Mouse (Mus musculus) ES-E14 (cell line): Measurements from ENCODE around the gene Rbpj. TPM values are rescaled to one million over a fixed set of nuclear protein-coding genes. Genes with fewer than 3 reads are reported as not detected.

Experiments used
- DNase-seq: peaks from one replicate; pipeline ENCODE4 v3.0.0-alpha.2; 2013; ENCODE audit warnings: low read depth, low spot score
- H3K27ac ChIP-seq: 2 replicates; pipeline ENCODE4 v1.5.1; 2012; ENCODE audit warnings: low read depth, mild to moderate bottlenecking, low read length, moderate library complexity, mixed read lengths; ENCODE audit not compliant: poor library complexity, insufficient read depth, severe bottlenecking
- H3K36me3 ChIP-seq: 2 replicates; pipeline ENCODE4 v1.6.1; 2012; ENCODE audit warnings: mild to moderate bottlenecking, low read length, moderate library complexity, mixed read lengths; ENCODE audit not compliant: control insufficient read depth, poor library complexity, insufficient read depth, severe bottlenecking
- H3K4me1 ChIP-seq, 2 experiments: fragments of 150-350 bp in 1 of 2; sonication (generic) in 1 of 2; 2 replicates each; pipeline ENCODE4 v1.6.1; 2012; ENCODE audit warnings: low read length in 2 of 2, mild to moderate bottlenecking in 1 of 2, mixed read lengths in 1 of 2; ENCODE audit not compliant: control insufficient read depth in 2 of 2, insufficient read depth in 2 of 2, poor library complexity in 1 of 2
- H3K4me3 ChIP-seq, 2 experiments: fragments of 150-350 bp in 1 of 2; sonication (generic) in 1 of 2; 2 replicates each; pipeline ENCODE4 v1.5.1; 2012; ENCODE audit warnings: low read length in 2 of 2, low read depth in 1 of 2, mild to moderate bottlenecking in 1 of 2, mixed read lengths in 1 of 2; ENCODE audit not compliant: insufficient read depth in 1 of 2, poor library complexity in 1 of 2, severe bottlenecking in 1 of 2
- H3K9ac ChIP-seq: 2 replicates; pipeline ENCODE4 v1.6.1; 2012; ENCODE audit warnings: low read depth, mild to moderate bottlenecking, low read length, mixed read lengths; ENCODE audit not compliant: poor library complexity, insufficient read depth, severe bottlenecking
- H3K9me3 ChIP-seq: fragments of 150-350 bp; sonication (generic); 2 replicates; pipeline ENCODE4 v1.6.1; 2012; ENCODE audit warnings: low read depth, mild to moderate bottlenecking, low read length; ENCODE audit not compliant: control insufficient read depth, insufficient read depth
- CHD2 ChIP-seq: IDR thresholded peaks from 2 replicates; pipeline ENCODE4 v1.6.1; 2014; ENCODE audit warnings: mild to moderate bottlenecking, low read depth, low read length, inconsistent platforms
- HCFC1 ChIP-seq: IDR thresholded peaks from 2 replicates; pipeline ENCODE4 v1.6.1; 2012; ENCODE audit warnings: low read length, inconsistent platforms, borderline replicate concordance; ENCODE audit not compliant: insufficient read depth
- MAFK ChIP-seq: IDR thresholded peaks from 2 replicates; pipeline ENCODE4 v1.6.1; 2014; ENCODE audit warnings: mild to moderate bottlenecking, low read depth, low read length, inconsistent platforms; ENCODE audit not compliant: insufficient read depth
- ZC3H11A ChIP-seq: IDR thresholded peaks from 2 replicates; pipeline ENCODE4 v1.6.1; 2012; ENCODE audit warnings: low read depth, mild to moderate bottlenecking, inconsistent platforms, low read length, borderline replicate concordance
- ZNF384 ChIP-seq: IDR thresholded peaks from 2 replicates; pipeline ENCODE4 v1.6.1; 2012; ENCODE audit warnings: low read depth, low read length, inconsistent platforms
- in situ Hi-C, 2 experiments: fragments of 600-800 bp; cut with MboI; formaldehyde crosslinking; loops; one replicate each; pipeline ENCODE4 v1.15.1; 2025; ENCODE audit warnings: low sequenced_read_pairs in 2 of 2, inconsistent platforms in 1 of 2; ENCODE audit not compliant: unreplicated experiment in 2 of 2
- total RNA-seq: library from RNA; depleted of rRNA; stranded (reverse); fragments of 300-350 nt; gene quantifications from 2 replicates; pipeline ENCODE4 v1.2.3, GENCODE M21; 2012

Rbpj gene
- total RNA-seq, 1 experiment, result 159 TPM

- Histone ChIP-seq H3K27ac (no peak overlapping the region), H3K9ac (no peak overlapping the region), H3K4me1 (peaks cover 0 to 7% of the 10 kb centered on the region in 2 experiments), H3K36me3 (no peaks in the 10 kb centered on the region), H3K4me3 (no peak overlapping the region), H3K9me3 (no peaks in the 10 kb centered on the region)
- in situ Hi-C loops, result no loop called here
- no peak for DNase-seq
- TF ChIP-seq MAFK, result no peak
These were observed 58.2 kb downstream of the Rbpj start for GRCm38 (mm10) chr5:53524162-53524561.

DNA sequence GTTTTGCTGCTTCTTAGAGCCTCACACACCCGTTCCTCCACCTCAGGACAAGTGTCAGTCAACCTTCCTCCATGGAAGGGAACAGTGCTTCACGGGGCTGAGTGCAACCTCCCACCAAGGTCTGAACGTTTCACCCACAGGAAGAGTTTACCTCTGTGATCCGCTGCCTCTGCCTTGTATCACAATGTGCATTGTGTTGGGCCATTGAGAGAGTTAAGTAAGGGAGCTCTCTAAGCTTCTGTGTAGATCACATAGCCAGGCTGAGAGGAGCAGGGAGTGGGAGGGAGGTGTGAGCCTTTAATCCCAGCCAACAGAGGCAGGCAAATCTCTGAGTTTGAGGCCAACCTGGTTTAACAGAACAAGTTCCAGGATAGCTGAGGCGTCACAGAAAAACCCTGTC lies 58.9 kb downstream of the Rbpj start:
- Histone ChIP-seq H3K36me3 (no peaks in the 10 kb centered on the region), H3K9ac (no peak overlapping the region), H3K27ac (no peak overlapping the region), H3K4me1 (peaks cover 0 to 7% of the 10 kb centered on the region in 2 experiments), H3K4me3 (no peak overlapping the region), H3K9me3 (no peaks in the 10 kb centered on the region)
- no peak for DNase-seq
- in situ Hi-C loops, result no loop called here
- TF ChIP-seq ZNF384 (peak; percentile 61; the same call in 1 of the 2 replicates), HCFC1 (no peak)

GRCm38 (mm10) chr5:53525305-53526069 lies 59.5 kb downstream of the Rbpj start:
- Histone ChIP-seq H3K9ac (peak overlapping the region; percentile 58), H3K27ac (no peak overlapping the region), H3K9me3 (no peaks in the 10 kb centered on the region), H3K4me3 (peak overlapping the region; percentile 35 to 53), H3K36me3 (no peaks in the 10 kb centered on the region), H3K4me1 (peaks cover 0 to 7% of the 10 kb centered on the region in 2 experiments)
- no peak for DNase-seq
- in situ Hi-C loops, result no loop called here
- TF ChIP-seq ZNF384, result no peak
- no peak for TF ChIP-seq ZC3H11A
- no peak for TF ChIP-seq HCFC1
- TF ChIP-seq MAFK, result no peak
- no peak for TF ChIP-seq CHD2

DNA sequence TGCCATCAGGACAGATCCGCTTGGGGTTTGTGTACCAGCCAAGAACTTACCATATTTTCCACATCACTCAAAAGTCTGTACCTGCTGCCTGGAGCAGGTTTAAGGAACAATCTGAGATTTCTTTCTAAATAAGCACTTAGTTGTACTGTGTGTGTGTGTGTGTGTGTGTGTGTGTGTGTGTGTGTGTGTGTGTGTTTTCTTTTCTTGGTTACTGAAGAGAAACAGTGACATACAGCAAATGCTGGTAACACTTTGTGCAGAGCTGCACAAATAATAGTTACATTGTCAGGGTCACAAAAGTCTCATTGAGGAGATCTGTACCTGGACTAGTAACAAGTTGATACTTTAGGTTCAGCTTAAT lies 60.1 kb downstream of the Rbpj start:
- peaks cover 0 to 7% of the 10 kb centered on the region in 2 experiments for H3K4me1 ChIP-seq
- no peak for TF ChIP-seq HCFC1
- TF ChIP-seq CHD2, result no peak
- TF ChIP-seq ZC3H11A, result no peak
- no peak for TF ChIP-seq MAFK
- no peaks in the 10 kb centered on the region for H3K36me3 ChIP-seq
- H3K9me3 ChIP-seq, result no peaks in the 10 kb centered on the region
- no peak overlapping the region for H3K27ac ChIP-seq
- no peak for DNase-seq
- in situ Hi-C loops, result no loop called here
- peak overlapping the region; percentile 58; the same call in 1 of the 2 replicates for H3K9ac ChIP-seq
- H3K4me3 ChIP-seq, result peak overlapping the region; percentile 35 to 53

DNA sequence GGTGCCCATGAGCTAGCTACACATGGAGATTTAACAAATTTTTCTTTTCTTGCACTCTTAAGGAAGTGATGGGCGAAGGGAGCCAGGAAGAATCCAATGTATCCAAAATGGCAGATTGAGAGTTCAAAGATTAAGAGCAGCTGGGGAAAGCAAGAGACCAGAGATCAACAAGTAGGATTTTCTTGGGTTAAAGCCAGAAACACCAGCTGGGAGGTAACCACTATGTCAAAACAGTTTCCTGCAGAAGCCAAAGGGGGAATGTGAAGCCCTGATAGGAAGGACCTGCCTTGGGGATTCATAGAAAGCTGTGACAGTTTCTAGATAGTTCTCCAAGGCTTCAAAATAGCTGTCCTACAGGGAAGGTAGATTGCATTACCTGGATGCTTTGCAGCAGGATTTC lies 63.9 kb downstream of the Rbpj start:
- no peak for TF ChIP-seq ZC3H11A
- TF ChIP-seq MAFK, result no peak
- no peak for TF ChIP-seq ZNF384
- DNase-seq, result no peak
- Histone ChIP-seq H3K36me3 (no peaks in the 10 kb centered on the region), H3K4me1 (peaks cover 0 to 5% of the 10 kb centered on the region in 2 experiments), H3K9ac (no peak overlapping the region), H3K27ac (no peak overlapping the region), H3K9me3 (no peaks in the 10 kb centered on the region), H3K4me3 (no peak overlapping the region)
- in situ Hi-C loops, result no loop called here
